Mouse (Mus musculus): ENCODE results near the gene C1ql4.

GRCm38 (mm10) chr15:99126081-99126815 lies 38.6 kb upstream of the C1ql4 start:
- TF ChIP-seq CTCF (IDR thresholded peaks at IDR 0.05; ENCODE audit: extremely low read depth, insufficient read length, insufficient replicate concordance, low read depth, low read length): no peak
- no peak; the same call in none of the 2 replicates for TF ChIP-seq POLR2A (IDR thresholded peaks at IDR 0.05; ENCODE audit: low read depth, low read length)

Measured in small intestine, adult 2 months (tissue).